Mouse (Mus musculus) cerebellum, postnatal 14 days (tissue): Measurements from ENCODE around the gene Paqr9.

Source experiments
- DNase-seq, 2 experiments: peaks; one replicate each; pipeline ENCODE4 v3.0.0; 2021; ENCODE audit warnings: mixed read lengths in 2 of 2

The Paqr9 gene

GRCm38 (mm10) chr9:95546679-95547078, 12.8 kb upstream of the Paqr9 start:
- no peak for DNase-seq

- no peak for DNase-seq
Measured at GRCm38 (mm10) chr9:95549626-95550411, 9.6 kb upstream of the Paqr9 start.

- peak in 1 of 2 experiments; percentile 46 for DNase-seq
Measured at GRCm38 (mm10) chr9:95550856-95551774, 8.3 kb upstream of the Paqr9 start.

DNA sequence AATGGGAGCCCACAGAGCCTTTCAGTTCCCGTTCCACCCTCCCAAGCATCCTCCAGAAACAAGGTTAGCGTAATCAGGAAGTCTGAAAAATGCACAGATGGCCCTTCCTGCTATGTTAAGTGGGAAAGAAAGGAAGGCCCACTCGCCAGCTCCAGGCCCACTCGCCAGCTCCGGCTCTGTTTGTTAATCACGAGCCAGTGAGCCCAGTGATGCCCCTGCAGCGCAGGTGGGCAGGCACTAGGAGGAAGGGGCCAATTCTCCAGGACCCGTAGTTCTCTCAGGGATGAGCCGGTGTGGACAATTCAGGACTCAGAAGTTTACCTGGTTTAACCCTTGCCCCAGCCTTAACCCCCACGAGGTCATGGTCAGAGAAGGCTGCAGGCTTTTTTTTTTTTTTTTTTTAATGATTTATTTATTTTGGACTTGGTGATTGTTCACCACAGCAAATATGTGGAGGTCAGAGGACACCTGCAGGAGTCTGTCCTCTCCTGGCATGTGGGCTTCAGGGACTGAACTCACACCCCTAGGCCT, 7.2 kb upstream of the Paqr9 start:
- peak; percentile 84 to 91 for DNase-seq

DNA sequence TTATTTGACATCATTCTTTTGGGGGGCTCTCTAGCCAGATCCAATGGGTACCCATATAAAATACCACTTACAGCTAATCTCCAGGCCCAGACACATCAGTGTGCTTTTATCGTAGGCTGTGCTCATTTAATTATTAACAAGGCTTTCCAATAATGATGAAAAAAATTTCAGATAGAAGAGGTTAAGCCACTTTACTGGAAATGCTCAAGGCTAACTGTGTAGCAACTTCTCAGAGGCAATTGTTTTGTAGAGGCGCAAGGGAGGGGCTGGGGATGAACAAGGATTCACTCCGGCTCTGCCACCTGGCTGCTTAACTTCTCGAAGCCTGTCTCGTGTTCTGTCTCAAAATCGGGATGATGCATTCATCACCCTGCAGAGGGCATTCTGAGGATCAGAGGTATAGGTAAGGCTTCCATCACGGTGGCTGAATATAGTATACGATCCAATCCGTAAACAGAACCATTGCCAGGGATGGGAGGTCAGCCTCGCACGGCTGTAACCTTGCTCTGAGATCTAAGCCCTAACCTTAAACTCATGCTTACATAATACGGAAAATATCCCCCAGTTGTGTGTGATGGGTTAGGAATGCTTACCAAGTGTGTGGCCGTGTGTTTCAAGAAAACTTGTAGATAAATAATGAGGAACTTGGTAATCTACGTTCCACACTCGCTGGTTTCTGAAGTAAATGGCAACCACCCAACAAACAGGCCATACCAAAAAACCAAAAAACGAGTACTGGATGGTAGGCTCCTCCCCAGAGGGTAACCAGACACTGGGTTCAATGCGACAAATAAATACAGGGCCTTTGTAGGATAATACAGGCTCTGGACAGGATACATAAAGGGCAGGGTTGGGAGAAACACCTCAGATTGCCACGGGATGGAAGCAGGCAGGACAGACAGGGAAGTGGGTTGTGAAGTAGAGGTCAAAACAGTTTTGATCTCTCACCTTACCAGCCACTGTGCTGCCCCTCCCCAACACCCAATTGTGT, 4.9 kb upstream of the Paqr9 start:
- DNase-seq, result no peak

GRCm38 (mm10) chr9:95555233-95555740, 4.2 kb upstream of the Paqr9 start:
- no peak for DNase-seq

- no peak for DNase-seq
Measured at GRCm38 (mm10) chr9:95556067-95556512, 3.4 kb upstream of the Paqr9 start.

DNA sequence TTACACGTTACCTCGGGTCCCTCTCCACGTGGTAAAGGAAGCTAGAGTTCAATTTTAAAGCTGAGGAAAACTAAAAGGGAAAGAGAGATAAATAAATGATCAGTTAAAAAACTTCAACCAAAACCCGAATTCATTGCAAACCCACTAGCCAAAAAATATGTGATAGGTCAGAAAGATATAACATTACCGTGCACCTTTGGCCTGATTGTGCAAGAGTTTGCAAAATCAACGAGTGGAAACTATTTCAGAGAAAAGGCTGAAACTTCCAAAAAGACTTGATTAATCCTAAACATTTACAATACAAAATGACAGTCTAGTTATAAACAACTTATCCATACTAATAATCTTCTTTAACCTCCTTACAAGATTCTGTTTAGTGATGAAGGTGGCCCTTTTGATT, 1.7 kb upstream of the Paqr9 start:
- no peak for DNase-seq

DNA sequence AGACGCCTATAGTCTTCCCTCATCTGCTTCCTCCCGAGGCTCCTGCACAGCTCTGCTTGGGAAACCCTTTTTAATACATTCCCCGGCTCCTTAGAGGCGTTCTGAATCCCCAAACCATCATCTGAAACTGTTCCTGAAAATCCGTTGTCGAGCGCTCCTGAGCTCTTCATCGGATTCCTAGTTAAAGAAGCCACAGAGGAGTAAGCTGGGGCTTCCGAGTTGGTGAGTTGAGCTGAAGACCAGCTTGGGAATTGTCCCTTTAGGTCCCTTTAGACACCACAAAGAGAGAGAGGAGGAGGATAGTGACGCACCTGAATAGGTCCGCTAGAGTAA, 765 bp upstream of the Paqr9 start:
- no peak for DNase-seq

DNA sequence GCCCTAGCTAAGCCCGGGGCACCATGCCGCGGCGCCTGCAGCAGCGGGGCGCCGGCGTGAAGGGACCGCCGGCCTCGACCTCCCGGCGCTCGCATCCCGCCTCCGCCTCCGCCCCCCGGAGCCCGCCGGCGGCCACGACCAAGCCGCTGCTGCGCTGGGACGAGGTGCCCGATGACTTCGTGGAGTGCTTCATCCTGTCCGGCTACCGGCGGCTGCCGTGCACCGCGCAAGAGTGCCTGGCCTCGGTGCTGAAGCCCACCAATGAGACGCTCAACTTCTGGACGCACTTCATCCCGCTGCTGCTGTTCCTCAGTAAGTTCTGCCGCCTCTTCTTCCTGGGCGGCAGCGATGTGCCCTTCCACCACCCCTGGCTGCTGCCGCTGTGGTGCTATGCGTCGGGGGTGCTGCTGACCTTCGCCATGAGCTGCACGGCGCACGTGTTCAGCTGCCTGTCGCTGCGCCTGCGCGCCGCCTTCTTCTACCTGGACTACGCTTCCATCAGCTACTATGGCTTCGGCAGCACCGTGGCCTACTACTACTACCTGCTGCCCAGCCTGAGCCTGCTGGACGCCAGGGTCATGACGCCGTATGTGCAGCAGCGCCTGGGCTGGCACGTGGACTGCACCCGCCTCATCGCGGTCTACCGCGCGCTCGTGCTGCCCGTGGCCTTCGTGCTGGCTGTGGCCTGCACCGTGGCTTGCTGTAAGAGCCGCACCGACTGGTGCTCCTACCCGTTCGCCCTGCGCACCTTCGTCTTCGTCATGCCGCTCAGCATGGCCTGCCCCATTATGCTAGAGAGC, 679 bp downstream of the Paqr9 start:
- peak; percentile 78 to 79 for DNase-seq

DNA sequence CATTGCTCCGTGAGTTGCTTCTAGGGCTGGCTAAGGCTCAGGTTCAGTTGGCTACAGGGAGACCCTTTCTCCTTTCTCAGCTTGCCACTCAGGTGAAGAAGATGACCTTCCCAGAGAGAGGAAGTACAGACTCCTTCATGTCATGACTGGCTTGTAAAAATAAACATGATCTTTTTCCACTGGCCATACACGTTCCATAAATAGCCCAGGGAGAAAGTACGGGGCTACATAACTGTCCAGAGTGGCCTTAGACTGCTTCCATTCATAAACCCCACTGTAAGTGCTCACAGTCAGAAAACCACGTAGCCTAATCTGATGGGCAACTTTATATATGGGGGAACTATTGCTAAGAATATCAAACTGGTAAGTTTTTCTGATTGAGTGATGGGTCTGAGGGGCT, 4.6 kb downstream of the Paqr9 start:
- no peak for DNase-seq

GRCm38 (mm10) chr9:95566394-95566793, 6.9 kb downstream of the Paqr9 start:
- no peak for DNase-seq

DNA sequence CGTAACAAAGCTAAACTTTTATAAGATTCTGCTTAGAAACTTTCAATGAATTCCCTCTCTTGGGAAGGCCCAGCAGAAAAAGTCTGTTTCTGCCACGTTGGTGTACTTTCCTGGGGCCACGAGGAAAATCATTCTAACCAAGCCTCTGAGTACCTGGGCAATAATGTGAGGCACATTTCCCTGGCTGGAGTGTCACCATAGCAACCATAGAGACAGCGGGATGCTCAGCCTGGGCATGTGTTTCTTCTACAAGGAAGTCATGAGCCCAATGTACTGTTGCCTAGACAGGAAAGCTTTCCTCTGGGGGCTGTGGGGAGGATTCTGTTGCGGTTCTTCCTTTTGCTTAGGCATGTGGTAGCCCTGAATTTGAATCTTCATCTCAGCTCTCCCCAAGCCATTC, 7.5 kb downstream of the Paqr9 start:
- peak; percentile 71 to 78 for DNase-seq

DNA sequence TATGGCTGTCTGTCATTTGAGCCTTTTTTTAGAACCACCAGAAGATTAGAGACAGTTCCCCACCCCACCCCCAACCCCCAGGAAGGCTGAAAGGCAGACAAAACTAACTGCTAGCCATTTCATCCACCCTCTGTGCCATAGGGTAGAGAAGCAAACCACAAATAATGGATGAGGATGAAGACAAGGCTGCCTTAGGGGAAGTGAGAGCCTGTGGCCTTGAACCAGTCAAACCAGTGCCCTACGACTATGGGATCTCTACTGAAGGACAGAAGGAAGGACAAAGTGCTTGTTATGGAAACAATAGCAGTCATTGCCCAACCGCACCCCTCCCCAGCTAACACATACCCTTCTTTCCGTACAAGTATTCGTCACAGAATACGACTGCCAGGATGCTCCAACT, 9.8 kb downstream of the Paqr9 start:
- DNase-seq, result no peak

DNA sequence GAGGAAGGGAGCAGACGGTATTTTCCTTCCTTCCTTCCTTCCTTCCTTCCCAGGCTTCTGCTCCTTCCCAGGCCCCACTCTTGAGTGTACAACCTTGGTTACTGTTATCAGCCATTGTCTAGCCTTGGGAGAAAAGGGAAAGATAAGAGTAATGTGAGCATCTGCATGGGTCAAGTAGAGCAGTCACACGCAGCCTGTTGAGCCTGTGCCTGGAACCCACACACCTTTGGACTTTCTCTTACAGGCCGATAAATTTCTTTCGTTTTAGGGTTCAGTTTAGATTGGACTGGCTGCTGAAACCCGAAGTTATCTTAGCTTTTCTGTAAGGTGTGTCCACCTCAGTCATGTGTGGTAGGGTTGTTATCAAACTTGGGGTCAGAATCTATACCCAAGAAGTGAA, 10.5 kb downstream of the Paqr9 start:
- no peak for DNase-seq

- DNase-seq, result no peak
Measured at GRCm38 (mm10) chr9:95570604-95571003, 11.1 kb downstream of the Paqr9 start.

DNA sequence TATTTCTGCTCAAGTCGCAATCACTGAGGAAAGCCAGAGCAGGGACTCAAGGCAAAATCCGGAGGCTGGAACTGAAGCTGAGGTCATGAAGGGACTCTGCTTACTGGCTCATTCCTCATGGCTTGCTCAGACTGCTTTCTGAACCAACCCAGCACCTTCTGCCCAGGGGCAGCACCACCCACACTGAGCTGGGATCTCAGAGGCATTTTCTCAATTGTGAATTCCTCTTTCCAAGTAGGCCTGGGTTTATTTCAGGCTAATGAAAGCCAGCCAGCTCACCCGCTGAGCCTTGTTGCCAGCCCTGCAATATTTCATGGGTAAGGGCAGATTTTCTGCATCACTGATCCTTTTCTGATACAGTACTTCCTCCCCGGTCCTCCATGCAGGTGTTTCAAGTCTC, 12.0 kb downstream of the Paqr9 start:
- no peak for DNase-seq

DNA sequence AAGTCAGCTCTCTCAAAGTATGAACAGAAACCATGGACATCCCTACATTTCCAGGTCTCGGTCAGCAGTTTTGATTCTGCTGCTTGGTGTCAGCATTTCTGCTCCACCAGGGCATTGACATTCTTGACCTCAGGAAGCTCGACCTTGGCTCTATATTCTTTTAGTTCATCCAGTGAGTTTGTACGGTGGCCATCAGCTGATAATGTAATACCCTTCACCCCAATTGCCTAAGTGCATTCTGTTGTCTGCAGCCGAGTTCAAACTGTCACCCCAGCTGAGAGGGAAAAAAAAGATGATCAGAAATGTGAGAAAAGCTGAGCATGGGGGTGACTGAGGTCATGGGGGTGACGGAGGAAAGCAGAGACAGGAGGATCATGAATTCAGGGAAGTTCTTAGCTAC, 13.1 kb downstream of the Paqr9 start:
- DNase-seq, result no peak

- DNase-seq, result no peak
Measured at GRCm38 (mm10) chr9:95574116-95574515, 14.7 kb downstream of the Paqr9 start.

DNA sequence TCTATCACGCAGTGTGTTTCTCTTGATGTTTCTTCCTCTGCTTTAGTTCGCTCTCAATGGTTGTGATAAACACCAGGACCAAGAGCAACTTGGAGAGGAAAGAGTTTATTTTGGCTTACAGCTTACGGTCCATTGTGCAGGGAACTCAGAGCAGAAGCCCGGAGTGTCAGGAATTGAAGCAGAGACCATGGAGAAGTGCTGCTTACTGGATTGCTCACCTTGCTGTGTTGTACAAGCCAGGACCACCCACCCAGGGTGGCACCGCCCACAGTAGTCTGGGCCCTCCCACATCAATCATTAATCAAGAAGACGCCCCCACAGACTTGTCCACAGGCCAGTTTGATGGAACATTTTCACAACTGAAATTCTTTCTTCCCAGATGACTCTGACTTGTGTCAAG, 18.0 kb downstream of the Paqr9 start:
- DNase-seq, result no peak

GRCm38 (mm10) chr9:95578366-95578895, 19.0 kb downstream of the Paqr9 start:
- no peak for DNase-seq
